Mouse (Mus musculus) embryonic facial prominence, embryonic 14.5 days (tissue): ENCODE measurements around the gene Vdr. TPM values are rescaled to one million over a fixed set of nuclear protein-coding genes. Genes with fewer than 3 reads are reported as not detected.
A peak's percentile ranks its signal among the peaks of the same experiment; 100 is the strongest.

Experiments
- ATAC-seq: fragments of 200-750 bp; cut with Nextera tagmentation; 2 replicates; pipeline ENCODE4 v1.8.0; 2017; ENCODE audit warnings: low read depth, moderate number of reproducible peaks, moderate TSS enrichment
- DNase-seq: peaks from one replicate; pipeline ENCODE4 v3.0.0-alpha.2; 2015; ENCODE audit warnings: low spot score
- H3K27ac ChIP-seq: fragments of 300-500 bp; sonication (generic); replicated peaks from 2 replicates; pipeline ENCODE4 v1.5.1; 2014; ENCODE audit warnings: low read depth, mild to moderate bottlenecking, low read length, moderate library complexity
- H3K27me3 ChIP-seq: fragments of 300-500 bp; sonication (generic); replicated peaks from 2 replicates; pipeline ENCODE4 v1.6.1; 2014; ENCODE audit warnings: low read length; ENCODE audit not compliant: control insufficient read depth, insufficient read depth
- H3K36me3 ChIP-seq: fragments of 300-500 bp; sonication (generic); 2 replicates; pipeline ENCODE4 v1.6.1; 2014; ENCODE audit warnings: low read length, mixed read lengths; ENCODE audit not compliant: control insufficient read depth, insufficient read depth
- H3K4me1 ChIP-seq: fragments of 300-500 bp; sonication (generic); 2 replicates; pipeline ENCODE4 v1.6.1; 2014; ENCODE audit warnings: antibody characterized with exemption, low read length; ENCODE audit not compliant: control insufficient read depth, insufficient read depth
- H3K4me2 ChIP-seq: fragments of 300-500 bp; sonication (generic); 2 replicates; pipeline ENCODE4 v1.6.1; 2014; ENCODE audit warnings: low read depth, mild to moderate bottlenecking, low read length, moderate library complexity, mixed read lengths
- H3K4me3 ChIP-seq: fragments of 300-500 bp; sonication (generic); 2 replicates; pipeline ENCODE4 v1.5.1; 2014; ENCODE audit warnings: low read depth, mild to moderate bottlenecking, low read length
- H3K9ac ChIP-seq: fragments of 300-500 bp; sonication (generic); 2 replicates; pipeline ENCODE4 v1.6.1; 2014; ENCODE audit warnings: low read depth, mild to moderate bottlenecking, low read length, moderate library complexity, mixed read lengths
- H3K9me3 ChIP-seq: fragments of 300-500 bp; sonication (generic); 2 replicates; pipeline ENCODE4 v1.6.1; 2016; ENCODE audit warnings: low read length; ENCODE audit not compliant: control insufficient read depth
- WGBS: fragments of 180-500 bp; shearing (Covaris S2); extraction: QIAGEN DNeasy Blood & Tissue Kit; methylation state at CpG from one replicate; pipeline ENCODE4 v1.1.7; 2014; 5-methylcytosine and 5-hydroxymethylcytosine counted together
- polyA plus RNA-seq: library from polyadenylated mRNA; unstranded; fragments of >200 nt; fragmentation: Nextera tagmentation; extraction: Ambion mirVana; gene quantifications from 2 replicates; pipeline ENCODE4 v1.2.1, GENCODE M21; 2014

The Vdr gene
- polyA plus RNA-seq, 1 experiment from 2014 or later, result 3.6 TPM

- H3K36me3 ChIP-seq, result peaks cover 9% of the 10 kb centered on the region; the same call in 1 of the 2 replicates
- peak; percentile 85 for ATAC-seq
- H3K9ac ChIP-seq, result peak overlapping the region; percentile 47
- no peaks in the 10 kb centered on the region for H3K27me3 ChIP-seq
- H3K4me2 ChIP-seq, result peak overlapping the region; percentile 55
- peak overlapping the region; percentile 83 for H3K27ac ChIP-seq
- peak; percentile 93 for DNase-seq
- H3K4me1 ChIP-seq, result peaks cover 76% of the 10 kb centered on the region
- H3K4me3 ChIP-seq, result peak overlapping the region; percentile 29
- no peaks in the 10 kb centered on the region for H3K9me3 ChIP-seq
- WGBS, result 7% methylated on average over 29 of the region's 29 CpGs
These were observed 85.1 kb downstream of the Vdr start for GRCm38 (mm10) chr15:97825071-97825940.

GRCm38 (mm10) chr15:97824042-97824441 lies 86.4 kb downstream of the Vdr start:
- H3K36me3 ChIP-seq, result peaks cover 9% of the 10 kb centered on the region; the same call in 1 of the 2 replicates
- H3K9ac ChIP-seq, result no peak overlapping the region
- ATAC-seq (no peak), DNase-seq (no peak)
- no peak overlapping the region for H3K27ac ChIP-seq
- no peaks in the 10 kb centered on the region for H3K9me3 ChIP-seq
- no peak overlapping the region for H3K4me3 ChIP-seq
- peaks cover 64% of the 10 kb centered on the region for H3K4me1 ChIP-seq
- H3K27me3 ChIP-seq, result no peaks in the 10 kb centered on the region
- H3K4me2 ChIP-seq, result no peak overlapping the region
- WGBS, result 77% methylated on average over 6 of the region's 6 CpGs

- Histone ChIP-seq H3K27me3 (no peaks in the 10 kb centered on the region), H3K4me2 (no peak overlapping the region), H3K9me3 (no peaks in the 10 kb centered on the region), H3K4me3 (no peak overlapping the region), H3K9ac (no peak overlapping the region), H3K36me3 (peaks cover 9% of the 10 kb centered on the region; the same call in 1 of the 2 replicates), H3K27ac (no peak overlapping the region), H3K4me1 (peaks cover 58% of the 10 kb centered on the region)
- no peak for ATAC-seq
- DNase-seq, result no peak
- WGBS, result 80% methylated on average over 12 of the region's 12 CpGs
These were observed 87.0 kb downstream of the Vdr start for GRCm38 (mm10) chr15:97823479-97823878.

- H3K4me1 ChIP-seq, result peaks cover 52% of the 10 kb centered on the region
- H3K9ac ChIP-seq, result no peak overlapping the region
- no peaks in the 10 kb centered on the region for H3K9me3 ChIP-seq
- 40% methylated on average over 10 of the region's 12 CpGs for WGBS
- ATAC-seq (no peak), DNase-seq (peak; percentile 31)
- H3K4me2 ChIP-seq, result no peak overlapping the region
- H3K4me3 ChIP-seq, result no peak overlapping the region
- H3K27ac ChIP-seq, result no peak overlapping the region
- H3K27me3 ChIP-seq, result no peaks in the 10 kb centered on the region
- peaks cover 9% of the 10 kb centered on the region; the same call in 1 of the 2 replicates for H3K36me3 ChIP-seq
These were observed 87.7 kb downstream of the Vdr start for GRCm38 (mm10) chr15:97822545-97823228.

GRCm38 (mm10) chr15:97821983-97822363 lies 88.5 kb downstream of the Vdr start:
- no peak overlapping the region for H3K4me3 ChIP-seq
- WGBS, result 51% methylated on average over 6 of the region's 6 CpGs
- H3K4me1 ChIP-seq, result peaks cover 52% of the 10 kb centered on the region
- H3K27ac ChIP-seq, result peak overlapping the region; percentile 41; the same call in 1 of the 2 replicates
- ATAC-seq (no peak), DNase-seq (no peak)
- H3K4me2 ChIP-seq, result no peak overlapping the region
- H3K9me3 ChIP-seq, result no peaks in the 10 kb centered on the region
- peaks cover 9% of the 10 kb centered on the region; the same call in 1 of the 2 replicates for H3K36me3 ChIP-seq
- no peak overlapping the region for H3K9ac ChIP-seq
- no peaks in the 10 kb centered on the region for H3K27me3 ChIP-seq

GRCm38 (mm10) chr15:97821321-97821982 lies 89.0 kb downstream of the Vdr start:
- H3K36me3 ChIP-seq, result peaks cover 10% of the 10 kb centered on the region; the same call in 1 of the 2 replicates
- WGBS, result 45% methylated on average over 10 of the region's 10 CpGs
- H3K9ac ChIP-seq, result peak overlapping the region; percentile 25; the same call in 1 of the 2 replicates
- no peaks in the 10 kb centered on the region for H3K27me3 ChIP-seq
- H3K4me3 ChIP-seq, result no peak overlapping the region
- peaks cover 52% of the 10 kb centered on the region for H3K4me1 ChIP-seq
- no peak for ATAC-seq
- no peak overlapping the region for H3K4me2 ChIP-seq
- H3K9me3 ChIP-seq, result no peaks in the 10 kb centered on the region
- peak; percentile 51 for DNase-seq
- H3K27ac ChIP-seq, result peak overlapping the region; percentile 41

- ATAC-seq (peak; percentile 59; the same call in 1 of the 2 replicates), DNase-seq (peak; percentile 27)
- Histone ChIP-seq H3K27ac (no peak overlapping the region), H3K27me3 (no peaks in the 10 kb centered on the region), H3K36me3 (peaks cover 15% of the 10 kb centered on the region; the same call in 1 of the 2 replicates), H3K4me1 (peaks cover 39% of the 10 kb centered on the region), H3K4me3 (no peak overlapping the region), H3K4me2 (no peak overlapping the region), H3K9me3 (no peaks in the 10 kb centered on the region), H3K9ac (no peak overlapping the region)
- WGBS, result 80% methylated on average over 9 of the region's 9 CpGs
These were observed 90.5 kb downstream of the Vdr start for GRCm38 (mm10) chr15:97819937-97820336.

- Histone ChIP-seq H3K27ac (no peak overlapping the region), H3K9me3 (no peaks in the 10 kb centered on the region), H3K27me3 (no peaks in the 10 kb centered on the region), H3K4me2 (no peak overlapping the region), H3K9ac (no peak overlapping the region), H3K4me1 (peaks cover 23% of the 10 kb centered on the region), H3K4me3 (no peak overlapping the region), H3K36me3 (peaks cover 15% of the 10 kb centered on the region)
- DNase-seq, result no peak
- no peak for ATAC-seq
- 94% methylated on average over 17 of the region's 17 CpGs for WGBS
These were observed 94.0 kb downstream of the Vdr start for GRCm38 (mm10) chr15:97816199-97816994.
